Mouse (Mus musculus): ENCODE results near the gene Dek.

- TF ChIP-seq GATA1 (IDR thresholded peaks at IDR 0.05; ENCODE audit: low read length) (no peak), TAL1 (IDR thresholded peaks at IDR 0.05; ENCODE audit: low read length) (no peak)
These were observed at the start of gene Dek for GRCm38 (mm10) chr13:47105711-47106579.
